Mouse (Mus musculus): ENCODE results near the gene Echs1. TPM values are rescaled to one million over a fixed set of nuclear protein-coding genes. Genes with fewer than 3 reads are reported as not detected.

The Echs1 gene
- total RNA-seq, 2 experiments from 2014 or later: 52.1 to 59.8 TPM

- no peak for DNase-seq (ENCODE audit: extremely low spot score in 1 of 2, low spot score in 1 of 2)
Measured at GRCm38 (mm10) chr7:140120484-140120883, 4.2 kb upstream of the Echs1 start.

GRCm38 (mm10) chr7:140115583-140116328 lies 520 bp downstream of the Echs1 start, which contains the start of gene Paox:
Gene Paox, plus strand, starts transcription at chr7:140115799.
- peak in 1 of 2 experiments; percentile 26 for DNase-seq (ENCODE audit: extremely low spot score in 1 of 2, low spot score in 1 of 2)

GRCm38 (mm10) chr7:140111943-140112342 lies 4.3 kb downstream of the Echs1 start:
- DNase-seq (ENCODE audit: extremely low spot score in 1 of 2, low spot score in 1 of 2): no peak

- DNase-seq (ENCODE audit: extremely low spot score in 1 of 2, low spot score in 1 of 2): no peak
Measured at GRCm38 (mm10) chr7:140104009-140104408, 12.3 kb downstream of the Echs1 start.

- DNase-seq (ENCODE audit: extremely low spot score in 1 of 2, low spot score in 1 of 2): peak; percentile 71 to 72
Measured at GRCm38 (mm10) chr7:140101993-140102860, 14.0 kb downstream of the Echs1 start, which contains the start of gene Fuom. Gene Fuom, minus strand, starts transcription at chr7:140102441.

- DNase-seq (ENCODE audit: extremely low spot score in 1 of 2, low spot score in 1 of 2): no peak
Measured at GRCm38 (mm10) chr7:140101498-140101897, 14.8 kb downstream of the Echs1 start.

GRCm38 (mm10) chr7:140098466-140098865 lies 17.8 kb downstream of the Echs1 start:
- DNase-seq (ENCODE audit: extremely low spot score in 1 of 2, low spot score in 1 of 2): no peak

- DNase-seq (ENCODE audit: extremely low spot score in 1 of 2, low spot score in 1 of 2): no peak
Measured at GRCm38 (mm10) chr7:140096055-140096454, 20.2 kb downstream of the Echs1 start.

- no peak for DNase-seq (ENCODE audit: extremely low spot score in 1 of 2, low spot score in 1 of 2)
Measured at GRCm38 (mm10) chr7:140095556-140095955, 20.7 kb downstream of the Echs1 start.

GRCm38 (mm10) chr7:140094954-140095353 lies 21.3 kb downstream of the Echs1 start:
- no peak for DNase-seq (ENCODE audit: extremely low spot score in 1 of 2, low spot score in 1 of 2)

GRCm38 (mm10) chr7:140092924-140093528 lies 23.2 kb downstream of the Echs1 start, which contains the start of gene Prap1:
Gene Prap1, plus strand, starts transcription at chr7:140093395.
- no peak for DNase-seq (ENCODE audit: extremely low spot score in 1 of 2, low spot score in 1 of 2)

GRCm38 (mm10) chr7:140090601-140091000 lies 25.7 kb downstream of the Echs1 start:
- DNase-seq (ENCODE audit: extremely low spot score in 1 of 2, low spot score in 1 of 2): no peak

- peak; percentile 76 to 78 for DNase-seq (ENCODE audit: extremely low spot score in 1 of 2, low spot score in 1 of 2)
Measured at GRCm38 (mm10) chr7:140082242-140082678, 34.0 kb downstream of the Echs1 start, which contains the start of gene Caly. Gene Caly, minus strand, starts transcription at chr7:140082548.

GRCm38 (mm10) chr7:140081408-140082241 lies 34.7 kb downstream of the Echs1 start:
- peak in 1 of 2 experiments; percentile 33 for DNase-seq (ENCODE audit: extremely low spot score in 1 of 2, low spot score in 1 of 2)

GRCm38 (mm10) chr7:140080503-140081156 lies 35.6 kb downstream of the Echs1 start:
- peak; percentile 77 to 84 for DNase-seq (ENCODE audit: extremely low spot score in 1 of 2, low spot score in 1 of 2)

GRCm38 (mm10) chr7:140078711-140079110 lies 37.6 kb downstream of the Echs1 start:
- DNase-seq (ENCODE audit: extremely low spot score in 1 of 2, low spot score in 1 of 2): peak; percentile 61 to 77

GRCm38 (mm10) chr7:140077698-140078097 lies 38.6 kb downstream of the Echs1 start:
- DNase-seq (ENCODE audit: extremely low spot score in 1 of 2, low spot score in 1 of 2): no peak

- DNase-seq (ENCODE audit: extremely low spot score in 1 of 2, low spot score in 1 of 2): no peak
Measured at GRCm38 (mm10) chr7:140070042-140070711, 46.1 kb downstream of the Echs1 start.

GRCm38 (mm10) chr7:140067397-140067796 lies 48.9 kb downstream of the Echs1 start:
- no peak for DNase-seq (ENCODE audit: extremely low spot score in 1 of 2, low spot score in 1 of 2)
